Mouse (Mus musculus) layer of hippocampus, postnatal 25 days (tissue): Measurements from ENCODE around the gene Itga3. TPM values are rescaled to one million over a fixed set of nuclear protein-coding genes. Genes with fewer than 3 reads are reported as not detected.

ENCODE experiments used
- total RNA-seq, 2 experiments: library from RNA; stranded (reverse); gene quantifications; 2 replicates each; pipeline ENCODE4 v1.2.3; 2021

Itga3 gene
- total RNA-seq, 2 experiments from 2014 or later, result 11.7 to 15.6 TPM

Other genes starting within 250 kb of the Itga3 start
- 10 to 100 TPM; 18.5 to 19.2 TPM for gene Col1a1, start 140.6 kb downstream of the Itga3 start, total RNA-seq
- gene Hils1, start 109.2 kb downstream of the Itga3 start, total RNA-seq, result not detected
- gene Sgca, start 100.5 kb downstream of the Itga3 start, total RNA-seq, result under 1 TPM; 0.44 to 0.45 TPM
- 100 to 1,000 TPM; 926 to 939 TPM for gene Ppp1r9b, start 85.8 kb downstream of the Itga3 start, total RNA-seq
- gene Samd14, start 66.9 kb downstream of the Itga3 start, total RNA-seq, result 10 to 100 TPM; 48.4 to 49.1 TPM
- 100 to 1,000 TPM; 114 to 118 TPM for gene Pdk2, start 35.4 kb downstream of the Itga3 start, total RNA-seq
- gene Dlx3, start 43.3 kb upstream of the Itga3 start, total RNA-seq, result not detected
- gene Dlx4, start 69.5 kb upstream of the Itga3 start, total RNA-seq, result not detected
- not detected for gene Tac4, start 184.7 kb upstream of the Itga3 start, total RNA-seq
- gene Kat7, start 233.4 kb upstream of the Itga3 start, total RNA-seq, result 10 to 100 TPM; 74.8 to 75.5 TPM